Mouse (Mus musculus): ENCODE results near the gene Ctsh.

GRCm38 (mm10) chr9:90055911-90056310 lies 2.0 kb downstream of the Ctsh start:
- TF ChIP-seq GATA1 (IDR thresholded peaks at IDR 0.05; ENCODE audit: borderline replicate concordance, low read length) (no peak), FLI1 (IDR thresholded peaks at IDR 0.05; ENCODE audit: low read length) (no peak)
